Mouse (Mus musculus) liver, adult 2 months (tissue): ENCODE data around the gene Atp6v1fnb. TPM values are rescaled to one million over a fixed set of nuclear protein-coding genes. Genes with fewer than 3 reads are reported as not detected.
A peak's percentile ranks its signal among the peaks of the same experiment; 100 is the strongest.

Experiments used
- DNase-seq: peaks from one replicate; pipeline ENCODE4 v3.0.0-alpha.2; 2011; ENCODE audit warnings: low read depth, low spot score; ENCODE audit errors: extremely low read depth
- H3K27ac ChIP-seq: fragments of 200-500 bp; replicated peaks from 2 replicates; pipeline ENCODE4 v1.5.1; 2012; ENCODE audit warnings: low read depth, mild to moderate bottlenecking, control low read depth, inconsistent platforms, low read length; ENCODE audit not compliant: insufficient read depth
- H3K27me3 ChIP-seq: fragments of 200-500 bp; 2 replicates; pipeline ENCODE4 v1.6.1; 2012; ENCODE audit warnings: mild to moderate bottlenecking, moderate library complexity, low read length, inconsistent platforms; ENCODE audit not compliant: control insufficient read depth, insufficient read depth
- H3K36me3 ChIP-seq: fragments of 200-500 bp; 2 replicates; pipeline ENCODE4 v1.6.1; 2012; ENCODE audit warnings: low read length, inconsistent platforms; ENCODE audit not compliant: control insufficient read depth, insufficient read depth
- H3K4me1 ChIP-seq: fragments of 200-500 bp; 2 replicates; pipeline ENCODE4 v1.6.1; 2011; ENCODE audit warnings: low read length; ENCODE audit not compliant: control insufficient read depth, insufficient read depth
- H3K4me3 ChIP-seq: fragments of 200-500 bp; 2 replicates; pipeline ENCODE4 v1.5.1; 2011; ENCODE audit warnings: low read depth, mild to moderate bottlenecking, control low read depth, low read length, moderate library complexity; ENCODE audit not compliant: insufficient read depth
- H3K79me2 ChIP-seq: fragments of 200-500 bp; 2 replicates; pipeline ENCODE4 v1.6.1; 2012; ENCODE audit warnings: inconsistent platforms, mild to moderate bottlenecking, low read length, moderate library complexity; ENCODE audit not compliant: control insufficient read depth, insufficient read depth
- H3K9ac ChIP-seq: fragments of 200-500 bp; 2 replicates; pipeline ENCODE4 v1.6.1; 2012; ENCODE audit warnings: low read depth, mild to moderate bottlenecking, control low read depth, inconsistent platforms, low read length
- CTCF ChIP-seq: fragments of 200-500 bp; IDR thresholded peaks from 2 replicates; pipeline ENCODE4 v1.5.1; 2011; ENCODE audit warnings: low read depth, low read length, control low read depth
- POLR2A ChIP-seq: fragments of 200-500 bp; IDR thresholded peaks from 2 replicates; pipeline ENCODE4 v1.6.1; 2011; ENCODE audit warnings: low read length, control low read depth; ENCODE audit not compliant: insufficient read depth; ENCODE audit errors: extremely low read depth
- WGBS: fragments of 180-500 bp; shearing (Covaris S2); methylation state at CpG from one replicate; pipeline ENCODE4 v1.1.7; 2018; 5-methylcytosine and 5-hydroxymethylcytosine counted together
- polyA plus RNA-seq: library from polyadenylated mRNA; depleted of rRNA; stranded (reverse); fragments of >200 nt; gene quantifications from 2 replicates; pipeline ENCODE4 v1.2.3, GENCODE M21; 2012
- total RNA-seq: library from RNA; depleted of rRNA; stranded (reverse); fragments of >200 nt; gene quantifications from 2 replicates; pipeline ENCODE4 v1.2.3, GENCODE M21; 2014

The Atp6v1fnb gene
- total and polyA plus RNA-seq, 2 experiments, result not detected

GRCm38 (mm10) chr6:29435940-29436451 lies 35.2 kb upstream of the Atp6v1fnb start:
- 57% methylated on average over 6 of the region's 6 CpGs for WGBS
- peaks cover 14% of the 10 kb centered on the region for H3K27me3 ChIP-seq
- DNase-seq, result no peak
- H3K4me1 ChIP-seq, result no peaks in the 10 kb centered on the region; the same call in 1 of the 2 replicates
- no peaks in the 10 kb centered on the region for H3K79me2 ChIP-seq
- no peak overlapping the region for H3K9ac ChIP-seq
- no peak overlapping the region for H3K27ac ChIP-seq
- no peaks in the 10 kb centered on the region for H3K36me3 ChIP-seq
- H3K4me3 ChIP-seq, result no peak overlapping the region
- TF ChIP-seq POLR2A, result no peak
- no peak for TF ChIP-seq CTCF

DNA sequence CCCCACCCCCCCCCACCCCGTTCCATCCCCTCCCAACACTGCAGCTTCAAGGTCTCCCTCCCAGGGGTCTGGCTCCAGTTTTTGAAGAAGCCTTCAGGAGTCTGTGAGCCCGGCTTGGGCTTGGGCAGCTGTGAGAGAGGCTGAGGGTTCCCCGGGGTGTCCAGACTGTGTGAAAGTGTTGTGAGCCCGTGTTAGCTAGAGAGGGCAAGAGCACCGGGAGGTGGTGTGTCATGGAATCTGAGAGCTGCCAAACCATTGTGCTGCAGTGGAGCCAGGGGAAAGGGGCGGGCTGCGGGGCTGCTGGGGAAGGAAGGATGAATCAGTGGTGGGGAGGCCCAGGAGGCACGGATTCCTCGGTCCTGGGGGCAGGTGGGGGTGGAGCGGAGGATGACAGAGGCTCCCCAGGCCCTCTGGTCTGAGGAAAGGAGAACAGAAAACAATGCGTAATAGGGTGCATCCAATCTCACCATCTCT lies 34.7 kb upstream of the Atp6v1fnb start:
- Histone ChIP-seq H3K27me3 (peaks cover 14% of the 10 kb centered on the region), H3K27ac (no peak overlapping the region), H3K4me1 (no peaks in the 10 kb centered on the region; the same call in 1 of the 2 replicates), H3K9ac (no peak overlapping the region), H3K4me3 (no peak overlapping the region), H3K79me2 (no peaks in the 10 kb centered on the region), H3K36me3 (no peaks in the 10 kb centered on the region)
- WGBS, result 18% methylated on average over 11 of the region's 11 CpGs
- DNase-seq, result no peak
- TF ChIP-seq CTCF (no peak), POLR2A (no peak)

DNA sequence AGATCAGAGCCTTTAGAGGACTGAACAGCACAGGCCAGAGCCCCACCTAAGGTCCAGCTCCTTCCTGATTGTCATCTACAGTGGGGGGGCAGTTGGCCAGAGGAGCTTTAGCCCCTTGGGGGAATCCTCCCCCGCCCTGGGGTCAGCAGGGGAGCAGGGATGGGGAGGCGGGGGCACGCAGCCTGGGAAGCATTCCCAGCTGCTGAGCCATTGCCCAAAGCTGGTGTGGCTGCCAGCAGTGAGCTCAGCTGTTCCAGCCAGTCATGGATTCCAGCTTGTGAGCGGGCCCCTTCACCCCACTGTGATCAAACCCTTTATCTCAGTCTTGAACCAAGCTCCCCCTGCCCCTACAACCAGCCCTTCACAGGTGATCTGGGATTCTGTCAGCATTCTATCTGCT lies 32.0 kb upstream of the Atp6v1fnb start:
- TF ChIP-seq CTCF (no peak), POLR2A (no peak)
- H3K9ac ChIP-seq, result no peak overlapping the region
- no peak for DNase-seq
- H3K4me1 ChIP-seq, result no peaks in the 10 kb centered on the region
- H3K79me2 ChIP-seq, result no peaks in the 10 kb centered on the region
- no peak overlapping the region for H3K4me3 ChIP-seq
- WGBS, result 91% methylated on average over 4 of the region's 4 CpGs
- H3K36me3 ChIP-seq, result no peaks in the 10 kb centered on the region
- H3K27ac ChIP-seq, result no peak overlapping the region
- 0 out of 2 replicates have a peak, but pooled peaks cover 2% of the 10 kb centered on the region for H3K27me3 ChIP-seq

DNA sequence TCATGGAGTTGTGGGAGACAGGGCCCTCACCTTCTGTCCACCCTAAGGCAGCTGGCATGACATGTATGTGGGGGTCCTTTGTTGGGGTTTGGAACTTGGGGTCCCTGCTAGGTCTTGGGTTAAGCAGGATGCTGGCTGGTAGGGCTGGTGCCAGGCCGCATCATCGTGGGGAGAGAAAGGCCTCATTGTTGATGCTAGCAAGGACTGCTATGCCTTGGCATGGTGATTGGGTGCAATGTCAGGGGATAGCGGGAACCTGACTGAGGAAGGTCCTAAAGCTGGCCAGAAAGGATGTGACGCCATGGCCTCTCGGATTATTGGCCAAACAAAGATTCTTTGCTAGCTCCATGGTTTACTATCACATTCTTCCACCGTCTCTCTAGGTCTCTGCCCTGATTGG lies 31.4 kb upstream of the Atp6v1fnb start:
- DNase-seq, result no peak
- 89% methylated on average over 6 of the region's 6 CpGs for WGBS
- 0 out of 2 replicates have a peak, but pooled peaks cover 2% of the 10 kb centered on the region for H3K27me3 ChIP-seq
- H3K36me3 ChIP-seq, result no peaks in the 10 kb centered on the region
- no peaks in the 10 kb centered on the region for H3K4me1 ChIP-seq
- H3K27ac ChIP-seq, result no peak overlapping the region
- no peak overlapping the region for H3K4me3 ChIP-seq
- H3K79me2 ChIP-seq, result no peaks in the 10 kb centered on the region
- H3K9ac ChIP-seq, result no peak overlapping the region
- no peak for TF ChIP-seq CTCF
- TF ChIP-seq POLR2A, result no peak

DNA sequence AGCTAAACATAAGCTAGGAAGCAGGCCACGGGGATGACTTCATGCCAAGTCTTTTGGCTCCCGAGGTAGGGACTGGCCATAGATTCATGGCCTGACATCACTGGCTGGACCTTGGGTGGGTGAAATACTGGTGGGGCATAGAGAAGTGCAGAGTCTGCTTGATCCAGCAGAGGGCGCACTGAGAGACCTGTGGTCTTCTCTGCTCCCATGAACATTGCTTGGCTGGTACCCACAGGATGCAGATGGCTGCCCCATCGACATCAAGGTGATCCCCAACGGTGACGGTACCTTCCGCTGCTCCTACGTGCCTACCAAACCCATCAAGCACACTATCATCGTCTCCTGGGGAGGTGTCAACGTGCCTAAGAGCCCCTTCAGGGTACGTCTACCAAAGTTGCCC lies 26.5 kb upstream of the Atp6v1fnb start:
- DNase-seq, result peak; percentile 17
- Histone ChIP-seq H3K4me3 (no peak overlapping the region), H3K9ac (no peak overlapping the region), H3K36me3 (no peaks in the 10 kb centered on the region), H3K79me2 (no peaks in the 10 kb centered on the region), H3K27me3 (no peaks in the 10 kb centered on the region), H3K27ac (no peak overlapping the region), H3K4me1 (no peaks in the 10 kb centered on the region)
- 58% methylated on average over 11 of the region's 11 CpGs for WGBS
- TF ChIP-seq POLR2A, result no peak
- peak; percentile 84 for TF ChIP-seq CTCF

DNA sequence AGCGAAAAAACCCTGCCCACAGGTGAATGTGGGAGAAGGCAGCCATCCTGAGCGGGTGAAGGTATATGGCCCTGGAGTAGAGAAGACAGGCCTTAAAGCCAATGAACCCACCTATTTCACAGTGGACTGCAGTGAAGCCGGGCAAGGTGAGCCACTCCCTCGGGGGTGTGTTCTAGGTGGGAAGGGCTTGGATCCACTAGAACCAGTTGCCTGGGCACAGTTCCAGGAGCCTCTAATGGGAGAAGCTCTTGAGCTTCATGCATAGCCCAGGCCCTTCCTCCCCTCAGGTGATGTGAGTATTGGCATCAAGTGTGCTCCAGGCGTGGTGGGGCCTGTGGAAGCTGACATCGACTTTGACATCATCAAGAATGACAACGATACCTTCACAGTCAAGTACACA lies 25.9 kb upstream of the Atp6v1fnb start:
- Histone ChIP-seq H3K79me2 (no peaks in the 10 kb centered on the region), H3K4me1 (no peaks in the 10 kb centered on the region), H3K27me3 (no peaks in the 10 kb centered on the region), H3K36me3 (no peaks in the 10 kb centered on the region), H3K4me3 (no peak overlapping the region), H3K9ac (no peak overlapping the region), H3K27ac (no peak overlapping the region)
- no peak for DNase-seq
- TF ChIP-seq CTCF, result no peak
- no peak for TF ChIP-seq POLR2A
- WGBS, result 91% methylated on average over 7 of the region's 7 CpGs
